Mouse (Mus musculus): ENCODE data around the gene Gm49393. TPM values are rescaled to one million over a fixed set of nuclear protein-coding genes. Genes with fewer than 3 reads are reported as not detected.

Gene Gm49393
- total and polyA plus RNA-seq, 2 experiments from 2014 or later: not detected

DNA sequence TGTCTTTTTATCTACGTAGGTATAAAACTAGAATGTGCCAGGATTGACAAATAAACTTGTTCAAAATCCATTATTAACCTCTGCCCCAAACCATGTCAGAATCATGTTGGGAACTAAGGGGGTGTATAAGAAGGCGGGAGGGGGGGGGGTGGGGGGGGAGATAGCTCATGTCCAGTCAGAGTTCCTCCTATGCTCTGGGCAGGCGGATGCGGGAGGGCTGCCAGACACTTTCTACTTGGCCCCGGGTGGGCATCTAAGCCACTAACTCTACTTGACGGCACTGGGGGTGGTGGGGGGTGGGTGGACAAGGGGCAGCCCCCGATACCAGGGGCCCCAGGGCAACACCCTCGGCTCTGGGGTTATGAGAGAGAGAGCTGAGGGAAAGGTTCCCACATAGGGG, 92.2 kb downstream of the Gm49393 start:
- H3K4me1 ChIP-seq (ENCODE audit: insufficient read depth, low read length): no peaks in the 10 kb centered on the region
- no peak overlapping the region for H3K4me2 ChIP-seq (ENCODE audit: low read depth, low read length)
- TF ChIP-seq CTCF (IDR thresholded peaks at IDR 0.05; ENCODE audit: low read depth): no peak
- DNase-seq (ENCODE audit: low spot score): no peak
- ATAC-seq: no peak
- WGBS: 73% methylated on average over 8 of the region's 8 CpGs
- no peak overlapping the region for H3K9ac ChIP-seq (replicated peaks; ENCODE audit: low read length)
- H3K27ac ChIP-seq: no peak overlapping the region
- H3K4me3 ChIP-seq (ENCODE audit: low read length): no peak overlapping the region
- H3K27me3 ChIP-seq (ENCODE audit: insufficient read depth, low read length): no peaks in the 10 kb centered on the region
- no peaks in the 10 kb centered on the region for H3K9me3 ChIP-seq (ENCODE audit: low read length)
- H3K36me3 ChIP-seq (ENCODE audit: insufficient read depth, low read length): no peaks in the 10 kb centered on the region

DNA sequence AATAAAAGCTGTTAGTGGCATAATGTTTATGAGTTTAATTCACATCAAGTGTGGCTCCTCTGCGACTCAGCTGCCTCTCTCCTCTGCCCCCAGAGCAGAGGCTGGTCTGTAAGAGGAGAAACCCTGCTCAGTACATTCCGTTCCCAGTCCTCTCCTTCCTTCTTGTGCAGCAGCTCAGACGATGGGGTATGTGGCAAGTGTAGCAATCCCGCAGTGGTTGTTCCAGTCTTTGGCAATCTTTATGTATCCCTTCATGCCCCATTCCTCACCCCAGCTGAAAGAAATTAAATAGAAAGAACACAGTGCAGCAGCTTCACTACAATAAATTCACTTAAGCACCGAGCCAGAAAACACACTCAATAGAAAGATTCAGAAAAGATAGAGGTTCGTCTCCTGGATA, 92.7 kb downstream of the Gm49393 start:
- Histone ChIP-seq H3K4me3 (ENCODE audit: low read length) (no peak overlapping the region), H3K9me3 (ENCODE audit: low read length) (no peaks in the 10 kb centered on the region), H3K27ac (no peak overlapping the region), H3K36me3 (ENCODE audit: insufficient read depth, low read length) (no peaks in the 10 kb centered on the region), H3K27me3 (ENCODE audit: insufficient read depth, low read length) (no peaks in the 10 kb centered on the region), H3K4me1 (ENCODE audit: insufficient read depth, low read length) (no peaks in the 10 kb centered on the region), H3K9ac (replicated peaks; ENCODE audit: low read length) (no peak overlapping the region), H3K4me2 (ENCODE audit: low read depth, low read length) (no peak overlapping the region)
- no peak for TF ChIP-seq CTCF (IDR thresholded peaks at IDR 0.05; ENCODE audit: low read depth)
- 76% methylated on average over 6 of the region's 6 CpGs for WGBS
- DNase-seq (ENCODE audit: low spot score): peak; percentile 3
- ATAC-seq: peak; percentile 56; the same call in 1 of the 2 replicates

DNA sequence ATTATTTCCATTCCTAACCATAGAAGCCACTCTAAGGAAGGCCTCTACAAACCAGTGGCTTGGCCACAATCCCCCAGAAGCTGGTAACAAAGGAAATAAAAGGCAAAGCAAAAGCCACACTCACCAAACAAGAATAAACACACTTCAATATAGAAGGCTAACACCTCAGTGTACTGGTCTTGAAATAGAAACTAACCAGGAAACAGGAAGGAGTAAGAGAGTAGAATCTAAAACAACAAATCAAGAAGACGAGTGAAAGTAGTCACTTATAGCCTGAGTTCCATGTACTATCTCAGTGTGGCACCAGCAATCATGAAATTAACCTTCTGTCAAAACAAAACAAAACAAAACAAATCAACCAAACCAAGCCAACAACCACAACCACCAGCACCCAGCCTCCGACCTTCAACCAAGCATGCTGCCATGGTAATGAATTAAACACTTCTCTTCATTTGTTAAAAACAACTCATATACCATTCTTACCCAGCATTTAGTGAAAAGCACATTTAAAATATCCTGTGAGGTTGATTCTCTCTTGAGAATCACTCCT, 96.0 kb downstream of the Gm49393 start:
- H3K4me3 ChIP-seq (ENCODE audit: low read length): no peak overlapping the region
- ATAC-seq (no peak), DNase-seq (ENCODE audit: low spot score) (no peak)
- no peaks in the 10 kb centered on the region for H3K36me3 ChIP-seq (ENCODE audit: insufficient read depth, low read length)
- H3K9me3 ChIP-seq (ENCODE audit: low read length): no peaks in the 10 kb centered on the region
- H3K4me2 ChIP-seq (ENCODE audit: low read depth, low read length): no peak overlapping the region
- no peaks in the 10 kb centered on the region for H3K4me1 ChIP-seq (ENCODE audit: insufficient read depth, low read length)
- no peak overlapping the region for H3K9ac ChIP-seq (replicated peaks; ENCODE audit: low read length)
- TF ChIP-seq CTCF (IDR thresholded peaks at IDR 0.05; ENCODE audit: low read depth): no peak
- 72% methylated on average over 2 of the region's 2 CpGs for WGBS
- H3K27me3 ChIP-seq (ENCODE audit: insufficient read depth, low read length): no peaks in the 10 kb centered on the region
- H3K27ac ChIP-seq: no peak overlapping the region

- WGBS: 67% methylated on average over 3 of the region's 3 CpGs
- no peak overlapping the region for H3K9ac ChIP-seq (replicated peaks; ENCODE audit: low read length)
- no peaks in the 10 kb centered on the region for H3K27me3 ChIP-seq (ENCODE audit: insufficient read depth, low read length)
- no peak overlapping the region for H3K4me3 ChIP-seq (ENCODE audit: low read length)
- H3K9me3 ChIP-seq (ENCODE audit: low read length): no peaks in the 10 kb centered on the region
- no peaks in the 10 kb centered on the region for H3K4me1 ChIP-seq (ENCODE audit: insufficient read depth, low read length)
- peak; percentile 55 for TF ChIP-seq CTCF (IDR thresholded peaks at IDR 0.05; ENCODE audit: low read depth)
- H3K27ac ChIP-seq: no peak overlapping the region
- no peak overlapping the region for H3K4me2 ChIP-seq (ENCODE audit: low read depth, low read length)
- ATAC-seq: no peak
- DNase-seq (ENCODE audit: low spot score): no peak
- no peaks in the 10 kb centered on the region for H3K36me3 ChIP-seq (ENCODE audit: insufficient read depth, low read length)
Observed at GRCm38 (mm10) chr13:60826052-60826451, 109.3 kb downstream of the Gm49393 start.

DNA sequence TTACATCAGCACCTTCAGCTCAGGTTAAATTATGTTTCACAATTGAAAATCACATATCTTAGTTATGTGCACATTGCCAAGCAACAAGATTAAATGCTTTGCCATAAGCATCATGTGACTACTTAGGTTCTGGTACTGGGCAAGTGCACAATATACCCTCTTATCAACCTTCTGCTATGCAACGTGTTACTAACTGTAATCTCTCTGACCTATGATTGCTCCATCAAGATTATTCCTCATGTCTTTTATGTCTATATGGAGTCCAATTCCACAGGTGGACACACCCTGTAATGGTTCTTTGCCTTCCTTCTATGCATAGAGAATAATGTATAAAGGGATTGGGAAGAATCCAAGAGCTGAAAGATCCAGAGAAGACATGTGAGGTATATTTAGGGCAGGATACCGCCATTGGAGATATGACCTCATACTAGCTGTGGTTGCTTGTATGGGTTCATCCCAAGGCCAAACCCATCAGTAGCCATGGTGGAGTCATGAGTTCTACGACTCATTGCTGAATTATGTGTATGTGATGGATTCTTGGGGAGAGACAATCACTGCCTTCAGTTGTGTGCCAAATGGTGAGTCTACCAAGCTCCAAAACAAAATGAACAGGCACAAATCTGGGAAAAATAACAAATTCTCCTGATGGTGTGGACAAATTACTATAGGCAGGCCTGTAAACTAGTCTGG, 114.8 kb downstream of the Gm49393 start:
- H3K4me1 ChIP-seq (ENCODE audit: insufficient read depth, low read length): no peaks in the 10 kb centered on the region
- no peaks in the 10 kb centered on the region for H3K36me3 ChIP-seq (ENCODE audit: insufficient read depth, low read length)
- no peaks in the 10 kb centered on the region for H3K27me3 ChIP-seq (ENCODE audit: insufficient read depth, low read length)
- ATAC-seq (no peak), DNase-seq (ENCODE audit: low spot score) (no peak)
- no peak for TF ChIP-seq CTCF (IDR thresholded peaks at IDR 0.05; ENCODE audit: low read depth)
- no peak overlapping the region for H3K27ac ChIP-seq
- 76% methylated on average over 3 of the region's 3 CpGs for WGBS
- no peak overlapping the region for H3K4me3 ChIP-seq (ENCODE audit: low read length)
- no peak overlapping the region for H3K9ac ChIP-seq (replicated peaks; ENCODE audit: low read length)
- no peak overlapping the region for H3K4me2 ChIP-seq (ENCODE audit: low read depth, low read length)
- H3K9me3 ChIP-seq (ENCODE audit: low read length): no peaks in the 10 kb centered on the region

DNA sequence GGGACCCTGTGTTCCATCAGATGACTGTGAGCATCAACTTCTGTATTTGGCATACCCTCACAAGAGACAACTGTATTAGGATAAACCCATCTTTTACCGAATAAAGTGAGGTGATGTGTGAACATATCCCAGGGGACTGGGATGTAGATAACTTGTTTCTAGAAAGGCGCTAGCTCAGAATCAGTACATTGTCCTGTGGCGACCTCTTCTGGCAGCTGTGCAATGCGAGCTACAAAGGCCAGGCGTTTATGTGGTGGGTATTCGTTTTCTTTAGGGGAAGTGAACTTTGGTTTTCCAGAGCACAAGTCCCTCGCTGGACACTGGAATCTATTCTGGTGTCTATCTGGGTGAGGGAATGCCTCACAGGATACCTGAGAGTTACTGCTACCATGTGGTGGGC, 115.9 kb downstream of the Gm49393 start:
- Histone ChIP-seq H3K4me2 (ENCODE audit: low read depth, low read length) (no peak overlapping the region), H3K27ac (no peak overlapping the region), H3K36me3 (ENCODE audit: insufficient read depth, low read length) (no peaks in the 10 kb centered on the region), H3K4me3 (ENCODE audit: low read length) (no peak overlapping the region), H3K9ac (replicated peaks; ENCODE audit: low read length) (no peak overlapping the region), H3K27me3 (ENCODE audit: insufficient read depth, low read length) (no peaks in the 10 kb centered on the region), H3K4me1 (ENCODE audit: insufficient read depth, low read length) (no peaks in the 10 kb centered on the region), H3K9me3 (ENCODE audit: low read length) (no peaks in the 10 kb centered on the region)
- peak; percentile 74 for TF ChIP-seq CTCF (IDR thresholded peaks at IDR 0.05; ENCODE audit: low read depth)
- 11% methylated on average over 7 of the region's 7 CpGs for WGBS
- DNase-seq (ENCODE audit: low spot score) (peak; percentile 64), ATAC-seq (no peak)

- H3K4me1 ChIP-seq (ENCODE audit: insufficient read depth, low read length): no peaks in the 10 kb centered on the region
- WGBS: 75% methylated on average over 1 of the region's 1 CpGs
- H3K27me3 ChIP-seq (ENCODE audit: insufficient read depth, low read length): no peaks in the 10 kb centered on the region
- no peak overlapping the region for H3K4me3 ChIP-seq (ENCODE audit: low read length)
- H3K27ac ChIP-seq: no peak overlapping the region
- H3K36me3 ChIP-seq (ENCODE audit: insufficient read depth, low read length): no peaks in the 10 kb centered on the region
- no peak overlapping the region for H3K4me2 ChIP-seq (ENCODE audit: low read depth, low read length)
- no peak for TF ChIP-seq CTCF (IDR thresholded peaks at IDR 0.05; ENCODE audit: low read depth)
- ATAC-seq (no peak), DNase-seq (ENCODE audit: low spot score) (no peak)
- H3K9me3 ChIP-seq (ENCODE audit: low read length): no peaks in the 10 kb centered on the region
- no peak overlapping the region for H3K9ac ChIP-seq (replicated peaks; ENCODE audit: low read length)
Observed at GRCm38 (mm10) chr13:60813722-60814121, 121.7 kb downstream of the Gm49393 start.

All from hindbrain, postnatal 0 days (tissue).